Mouse (Mus musculus) bone marrow macrophage, adult 2 months (primary cell): ENCODE measurements at regions not wholly inside any gene's neighbourhood (a gene's known extent, or its start where the extent isn't known, plus 50 kb on each side); places are given as distances from the start of the nearest gene placed in this dataset.

Experiments
- CTCF ChIP-seq: IDR thresholded peaks from 2 replicates; pipeline ENCODE4 v1.5.1; 2012; ENCODE audit warnings: low read depth, mild to moderate bottlenecking, low read length, moderate library complexity
- POLR2A ChIP-seq: IDR thresholded peaks from 2 replicates; pipeline ENCODE4 v1.6.1; 2012; ENCODE audit warnings: mild to moderate bottlenecking, low read depth, low read length, borderline replicate concordance

GRCm38 (mm10) chr7:138538048-138538831, 140.7 kb upstream of the Tcerg1l start:
- TF ChIP-seq CTCF, result no peak
- no peak for TF ChIP-seq POLR2A
